8 mouse cellular contexts compared by ENCODE assay signal in genomic region chr6:34709946-34710682, GRCm38 (mm10).
DNase-seq lines count a peak whose midpoint lies in the region; ATAC-seq and TF ChIP-seq lines count a peak whose summit lies in the region.

No protein-coding gene starts in this region.

- no peak for TF ChIP-seq POLR2A in olfactory bulb, adult 2 months (IDR thresholded peaks at IDR 0.05; ENCODE audit: insufficient read depth, low read depth, low read length)

- peak overlapping the region; percentile 67 for H3K4me2 ChIP-seq in lung, embryonic 15.5 days
- H3K4me2 ChIP-seq in embryonic facial prominence, embryonic 13.5 days = peak overlapping the region; percentile 73
- H3K4me2 ChIP-seq in limb, embryonic 12.5 days = peak overlapping the region; percentile 68

- ATAC-seq in lung, embryonic 15.5 days (ENCODE audit: borderline replicate concordance, extremely low read depth, low FRiP score, low TSS enrichment) = no peak; the same call in 1 of the 2 replicates
- ATAC-seq in embryonic facial prominence, embryonic 13.5 days (ENCODE audit: insufficient number of reproducible peaks, insufficient read depth, low FRiP score, low TSS enrichment, low read depth) = no peak; the same call in 1 of the 2 replicates
- ATAC-seq in limb, embryonic 12.5 days (ENCODE audit: insufficient number of reproducible peaks, insufficient read depth, low FRiP score, low TSS enrichment, low read depth) = no peak

- no peaks in the 10 kb centered on the region for H3K36me3 ChIP-seq in lung, embryonic 15.5 days
- 0 out of 2 replicates have a peak, but pooled peaks cover 4% of the 10 kb centered on the region for H3K36me3 ChIP-seq in embryonic facial prominence, embryonic 13.5 days
- no peaks in the 10 kb centered on the region for H3K36me3 ChIP-seq in limb, embryonic 12.5 days

- peak overlapping the region; percentile 84 for H3K27ac ChIP-seq in lung, embryonic 15.5 days
- peak overlapping the region; percentile 98 for H3K27ac ChIP-seq in embryonic facial prominence, embryonic 13.5 days
- H3K27ac ChIP-seq in limb, embryonic 12.5 days = peak overlapping the region; percentile 96
- H3K27ac ChIP-seq in olfactory bulb, adult 2 months (ENCODE audit: insufficient read depth, low read depth, low read length) = no peak overlapping the region; the same call in none of the 2 replicates

- no peak for DNase-seq in lung, adult 18-20 months
- no peak for DNase-seq in urinary bladder, adult 2 months (ENCODE audit: low spot score)
- no peak for DNase-seq in urinary bladder, postnatal 14 days (ENCODE audit: low spot score)
- no peak for DNase-seq in adrenal gland, postnatal 4 days (ENCODE audit: low spot score in 2 of 2)

- peak overlapping the region; percentile 50 for H3K4me3 ChIP-seq in lung, embryonic 15.5 days
- H3K4me3 ChIP-seq in embryonic facial prominence, embryonic 13.5 days = peak overlapping the region; percentile 64
- H3K4me3 ChIP-seq in limb, embryonic 12.5 days (replicated peaks) = peak overlapping the region; percentile 60
- H3K4me3 ChIP-seq in olfactory bulb, adult 2 months (ENCODE audit: insufficient read depth, low read depth, low read length) = peak overlapping the region; percentile 67

- WGBS in lung, embryonic 15.5 days = 19% methylated on average over 14 of the region's 14 CpGs
- WGBS in embryonic facial prominence, embryonic 13.5 days = 6% methylated on average over 14 of the region's 14 CpGs
- 8% methylated on average over 14 of the region's 14 CpGs for WGBS in limb, embryonic 12.5 days
- WGBS in olfactory bulb, adult 2 months = 46% methylated on average over 14 of the region's 14 CpGs

- H3K4me1 ChIP-seq in lung, embryonic 15.5 days = peaks cover 49% of the 10 kb centered on the region
- peaks cover 84% of the 10 kb centered on the region for H3K4me1 ChIP-seq in embryonic facial prominence, embryonic 13.5 days
- H3K4me1 ChIP-seq in limb, embryonic 12.5 days (replicated peaks) = peaks cover 64% of the 10 kb centered on the region
- peaks cover 10% of the 10 kb centered on the region for H3K4me1 ChIP-seq in olfactory bulb, adult 2 months (ENCODE audit: control insufficient read depth, insufficient read depth, low read length)

- H3K9me3 ChIP-seq in lung, embryonic 15.5 days = no peaks in the 10 kb centered on the region; the same call in 1 of the 2 replicates
- peaks cover under 1% of the 10 kb centered on the region; the same call in 1 of the 2 replicates for H3K9me3 ChIP-seq in embryonic facial prominence, embryonic 13.5 days
- peaks cover under 1% of the 10 kb centered on the region; the same call in 1 of the 2 replicates for H3K9me3 ChIP-seq in limb, embryonic 12.5 days

- no peaks in the 10 kb centered on the region for H3K27me3 ChIP-seq in lung, embryonic 15.5 days
- no peaks in the 10 kb centered on the region for H3K27me3 ChIP-seq in embryonic facial prominence, embryonic 13.5 days
- H3K27me3 ChIP-seq in limb, embryonic 12.5 days = no peaks in the 10 kb centered on the region

- H3K9ac ChIP-seq in lung, embryonic 15.5 days = peak overlapping the region; percentile 47
- peak overlapping the region; percentile 89 for H3K9ac ChIP-seq in embryonic facial prominence, embryonic 13.5 days
- H3K9ac ChIP-seq in limb, embryonic 12.5 days (replicated peaks) = peak overlapping the region; percentile 81

- no peak for TF ChIP-seq CTCF in olfactory bulb, adult 2 months (IDR thresholded peaks at IDR 0.05; ENCODE audit: insufficient read depth, low read depth, low read length)
